Mouse (Mus musculus): Measurements from ENCODE around the gene Dph3. TPM values are rescaled to one million over a fixed set of nuclear protein-coding genes. Genes with fewer than 3 reads are reported as not detected.
"Not testable (repeated sequence)": the region's sequence is repeated elsewhere in the genome, so short reads cannot be mapped to it uniquely, and the experiment has no call there.

Gene Dph3
- 10 to 100 TPM; 42.7 to 44.5 TPM for total RNA-seq (2021)

DNA sequence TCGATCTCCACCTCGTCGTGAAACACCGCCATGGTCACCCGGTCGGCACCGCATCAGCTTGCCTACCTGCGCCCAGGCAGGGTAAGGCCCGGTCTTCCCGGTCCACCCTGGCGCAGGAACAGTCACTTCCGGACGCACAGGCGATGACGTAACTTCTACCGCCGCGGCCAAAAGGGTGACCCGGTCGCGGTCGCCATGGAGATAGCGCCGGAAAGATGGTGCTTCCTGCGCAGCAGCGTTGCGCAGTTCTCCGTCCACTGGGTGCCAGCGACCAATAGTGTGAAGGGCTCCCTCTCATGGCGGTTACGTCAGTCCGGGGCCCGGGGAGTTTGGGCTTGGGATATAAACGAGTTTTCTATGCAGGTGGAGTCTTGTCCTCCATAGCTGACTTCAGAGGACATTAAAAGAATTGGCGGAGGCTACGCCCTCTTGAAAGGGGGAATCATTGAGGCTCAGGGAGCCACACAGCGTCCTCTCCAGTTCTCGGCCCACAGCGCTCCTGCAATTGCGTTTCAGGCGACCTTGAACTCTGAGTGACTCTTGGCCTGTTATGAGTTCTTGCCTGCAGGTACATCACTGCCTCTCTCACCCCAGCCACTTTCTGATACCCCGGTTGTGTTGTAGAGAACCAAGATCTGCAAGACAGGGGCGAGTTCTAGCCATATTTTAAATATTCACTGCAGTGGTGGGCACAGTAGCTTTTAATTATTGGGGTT lies at the start of gene Dph3:
Gene Dph3 (minus strand): TSS at position 244 of the 716 bp plus-strand sequence.
- intact Hi-C loops (cut with DNase I) = no loop called here

DNA sequence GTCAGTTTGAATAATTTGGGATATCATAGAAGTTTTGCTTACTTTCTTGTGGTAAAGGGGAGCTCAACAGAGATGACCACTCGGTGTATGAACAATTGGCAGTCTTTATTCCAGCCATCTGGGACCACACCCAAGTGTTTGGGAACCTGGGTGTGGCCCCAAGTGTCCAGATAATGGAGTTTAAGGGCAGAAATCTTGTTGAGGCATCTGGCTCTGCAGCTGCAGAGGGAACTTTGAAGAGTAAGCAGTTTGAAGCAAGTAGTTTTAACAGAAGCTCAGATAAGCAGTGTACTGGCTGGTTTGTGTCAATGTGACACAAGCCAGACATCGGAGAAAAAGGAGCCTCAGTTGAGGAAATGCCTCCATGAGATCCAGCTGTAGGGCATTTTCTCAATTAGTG lies 48.8 kb upstream of the Dph3 start:
- DNase-seq (ENCODE audit: low spot score in 2 of 2) = no peak
- intact Hi-C loops (cut with DNase I) = no loop called here

More for the DNA sequence above, at the start of gene Dph3:
- DNase-seq (ENCODE audit: low spot score in 2 of 2) = peak; percentile 100

- DNase-seq (ENCODE audit: low spot score in 2 of 2) = no peak
- intact Hi-C loops (cut with DNase I) = no loop called here
These were observed 46.3 kb upstream of the Dph3 start for GRCm38 (mm10) chr14:32131836-32132235.

DNA sequence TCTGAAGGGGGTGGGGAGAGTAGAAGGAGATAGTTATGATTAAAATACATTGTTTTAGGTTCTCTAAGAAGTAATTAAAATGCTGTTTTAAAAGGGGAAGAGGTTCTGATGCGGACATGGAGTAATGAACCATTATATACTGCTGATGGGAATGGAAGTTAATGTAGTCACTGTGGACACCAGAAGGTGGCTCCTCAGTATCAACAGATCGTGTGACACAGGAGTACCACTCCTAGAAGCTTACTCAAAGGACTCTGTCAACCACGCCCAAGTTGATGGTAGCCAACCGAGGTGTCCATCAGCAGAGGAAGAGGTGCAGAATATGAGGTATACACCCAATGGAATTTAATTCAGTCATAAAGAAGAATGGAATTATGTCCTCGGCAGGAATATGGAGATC lies 42.9 kb upstream of the Dph3 start:
- no peak for DNase-seq (ENCODE audit: low spot score in 2 of 2)
- intact Hi-C loops (cut with DNase I) = no loop called here

- DNase-seq (ENCODE audit: low spot score in 2 of 2); intact Hi-C loops (cut with DNase I): not testable (repeated sequence)
These were observed 39.7 kb upstream of the Dph3 start for GRCm38 (mm10) chr14:32125256-32125655.

- intact Hi-C loops (cut with DNase I) = no loop called here
- DNase-seq (ENCODE audit: low spot score in 2 of 2) = no peak
These were observed 38.7 kb upstream of the Dph3 start for GRCm38 (mm10) chr14:32124261-32124660.

- intact Hi-C loops (cut with DNase I) = no loop called here
- no peak for DNase-seq (ENCODE audit: low spot score in 2 of 2)
These were observed 36.4 kb upstream of the Dph3 start for GRCm38 (mm10) chr14:32121920-32122315.

DNA sequence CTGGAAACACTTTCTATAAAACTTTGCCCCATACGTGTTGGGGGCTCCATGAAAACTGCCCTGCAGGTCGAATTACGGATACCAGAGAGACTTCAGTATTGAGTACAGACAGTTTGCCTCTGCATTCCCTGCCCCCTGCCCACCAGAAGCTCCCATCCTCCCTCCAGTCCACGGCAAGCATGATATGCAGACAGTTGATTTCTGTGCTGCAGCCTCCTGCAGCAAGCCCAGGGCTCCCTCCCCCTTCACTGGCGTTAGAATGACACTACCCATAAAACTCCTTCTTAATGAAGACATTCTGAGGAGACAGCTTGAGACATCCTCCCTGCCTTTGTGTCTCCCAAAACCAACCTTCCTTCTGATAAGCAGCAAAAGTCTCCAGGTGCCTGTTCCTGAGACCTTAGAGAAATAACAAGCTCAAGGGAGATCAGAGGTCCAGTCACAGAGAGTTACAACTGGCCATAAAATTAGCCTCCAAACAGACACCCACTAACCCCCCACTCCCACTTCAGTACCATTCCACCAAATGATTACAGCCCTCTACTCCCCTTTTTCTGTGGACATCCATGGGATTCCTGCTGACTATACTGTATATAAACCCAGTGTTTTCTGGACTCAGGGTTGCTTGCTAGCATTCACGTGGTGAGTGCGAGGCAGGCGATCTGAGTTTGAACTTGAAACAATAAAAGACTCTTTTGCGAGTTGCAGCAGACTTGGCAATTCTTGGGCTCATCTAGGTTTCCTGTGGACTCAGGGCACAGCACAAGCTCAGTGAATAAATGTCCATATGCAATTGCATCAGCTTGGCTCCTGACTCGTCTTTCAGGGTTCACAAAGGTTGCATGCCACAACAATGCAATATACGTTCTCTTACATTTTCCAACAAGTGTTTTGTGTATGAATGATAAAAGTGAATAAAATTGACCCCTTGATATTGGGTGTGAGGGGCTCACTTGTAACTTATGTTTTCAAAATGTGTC lies 35.7 kb upstream of the Dph3 start:
- intact Hi-C loops (cut with DNase I) = no loop called here
- DNase-seq (ENCODE audit: low spot score in 2 of 2) = no peak

DNA sequence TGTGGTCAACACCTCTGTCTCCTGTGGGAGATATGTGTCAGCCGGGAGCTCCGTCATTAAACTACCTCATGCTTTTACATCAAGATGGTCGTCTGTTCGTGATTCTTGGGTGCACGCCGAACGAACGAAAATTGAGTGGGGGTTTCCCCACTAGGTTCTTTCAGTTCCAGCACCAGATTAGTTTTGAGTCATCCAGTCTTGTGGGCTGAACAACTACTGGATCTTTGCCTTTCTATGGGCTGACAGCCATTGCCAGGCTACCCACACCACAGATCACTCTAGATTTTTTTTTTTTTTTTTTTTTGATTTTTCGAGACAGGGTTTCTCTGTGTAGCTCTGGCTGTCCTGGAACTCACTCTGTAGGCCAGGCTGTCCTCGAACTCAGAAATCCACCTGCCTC lies 26.6 kb upstream of the Dph3 start:
- intact Hi-C loops (cut with DNase I); DNase-seq (ENCODE audit: low spot score in 2 of 2): not testable (repeated sequence)

DNA sequence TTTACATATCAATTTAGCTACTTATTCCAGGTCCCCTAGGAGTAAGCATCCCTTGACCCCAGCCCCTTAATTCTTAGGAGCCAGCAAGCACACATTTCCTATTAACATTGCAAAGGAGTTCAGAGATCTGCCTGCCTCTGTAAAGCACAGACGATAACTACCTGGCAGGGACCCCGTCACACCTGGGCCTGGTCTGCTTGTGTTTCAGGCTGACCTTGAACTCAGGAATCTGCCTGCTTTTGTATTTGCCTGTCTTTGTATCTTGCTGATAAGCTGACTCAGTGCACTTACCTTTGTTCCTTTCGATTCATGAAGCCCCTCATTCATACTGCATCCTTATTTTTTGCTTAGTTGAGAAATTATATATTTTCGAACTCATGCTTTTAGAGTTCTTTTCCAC lies 21.4 kb upstream of the Dph3 start:
- DNase-seq (ENCODE audit: low spot score in 2 of 2) = no peak
- intact Hi-C loops (cut with DNase I) = no loop called here

GRCm38 (mm10) chr14:32105663-32106062 lies 20.1 kb upstream of the Dph3 start:
- intact Hi-C loops (cut with DNase I) = no loop called here
- no peak for DNase-seq (ENCODE audit: low spot score in 2 of 2)

GRCm38 (mm10) chr14:32103556-32103955 lies 18.0 kb upstream of the Dph3 start:
- no peak for DNase-seq (ENCODE audit: low spot score in 2 of 2)
- intact Hi-C loops (cut with DNase I) = no loop called here

DNA sequence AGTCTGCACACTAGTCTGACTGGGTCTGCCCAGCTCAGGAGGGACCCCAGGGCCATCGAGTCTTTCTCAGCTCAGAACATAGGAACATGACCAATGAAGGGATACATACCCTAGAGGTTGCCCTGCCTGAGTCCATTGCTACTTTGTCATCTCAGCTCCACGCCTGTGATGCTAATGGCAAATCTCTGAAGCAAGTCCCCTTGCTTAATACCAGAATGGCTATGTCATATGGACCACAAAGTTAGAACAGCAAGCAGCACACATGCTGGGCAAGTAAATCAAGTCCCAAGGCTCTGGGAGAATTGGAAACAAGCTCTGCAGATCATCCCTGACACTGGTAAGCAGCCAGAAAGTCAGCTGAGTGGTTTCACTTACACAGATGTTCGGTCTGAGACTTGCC lies 13.4 kb upstream of the Dph3 start:
- intact Hi-C loops (cut with DNase I) = no loop called here
- no peak for DNase-seq (ENCODE audit: low spot score in 2 of 2)

- intact Hi-C loops (cut with DNase I) = no loop called here
- no peak for DNase-seq (ENCODE audit: low spot score in 2 of 2)
These were observed 12.2 kb upstream of the Dph3 start for GRCm38 (mm10) chr14:32097691-32098090.

DNA sequence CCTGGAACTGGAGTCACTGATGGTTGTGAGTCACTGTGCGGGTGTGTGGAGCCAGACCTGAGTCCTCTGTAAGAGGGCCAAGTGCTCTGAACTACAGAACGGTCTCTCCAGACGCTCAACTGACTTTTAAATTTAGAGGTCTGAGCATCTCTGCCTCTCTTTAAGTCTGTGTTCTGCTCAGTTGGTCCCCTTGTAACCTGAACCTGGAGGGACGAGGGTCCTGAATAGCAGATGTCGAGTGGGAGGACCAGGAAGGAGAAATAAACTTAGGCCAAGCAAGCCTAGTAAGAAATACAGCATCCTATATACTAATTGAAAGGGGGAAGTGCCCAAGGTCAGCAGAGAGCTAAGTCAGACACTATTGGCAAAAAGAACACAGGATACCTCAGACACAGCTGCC lies 11.2 kb upstream of the Dph3 start:
- intact Hi-C loops (cut with DNase I) = no loop called here

DNA sequence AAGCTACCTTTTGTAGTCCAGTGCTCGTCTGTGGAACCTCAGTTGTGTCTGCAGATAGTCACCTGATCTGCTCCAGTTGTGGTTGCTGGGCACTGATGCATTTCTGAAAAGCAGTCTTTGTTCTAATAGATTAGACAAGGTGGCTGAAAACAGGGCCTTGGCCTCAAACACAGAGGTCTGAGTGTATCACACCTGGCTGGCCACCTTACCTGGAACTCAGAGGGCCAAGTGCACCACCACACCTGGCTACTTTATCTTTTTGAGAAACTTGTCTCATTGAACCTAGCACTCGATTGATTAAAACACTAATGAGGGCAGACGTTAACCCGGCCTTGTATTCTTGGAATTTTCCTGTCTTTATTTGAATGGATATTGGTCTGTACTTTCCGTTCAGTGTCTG lies 10.1 kb upstream of the Dph3 start:
- DNase-seq (ENCODE audit: low spot score in 2 of 2) = no peak
- intact Hi-C loops (cut with DNase I) = no loop called here

More for the DNA sequence above, 11.2 kb upstream of the Dph3 start:
- no peak for DNase-seq (ENCODE audit: low spot score in 2 of 2)

GRCm38 (mm10) chr14:32093500-32094117 lies 8.1 kb upstream of the Dph3 start:
- no peak for DNase-seq (ENCODE audit: low spot score in 2 of 2)
- intact Hi-C loops (cut with DNase I) = no loop called here

DNA sequence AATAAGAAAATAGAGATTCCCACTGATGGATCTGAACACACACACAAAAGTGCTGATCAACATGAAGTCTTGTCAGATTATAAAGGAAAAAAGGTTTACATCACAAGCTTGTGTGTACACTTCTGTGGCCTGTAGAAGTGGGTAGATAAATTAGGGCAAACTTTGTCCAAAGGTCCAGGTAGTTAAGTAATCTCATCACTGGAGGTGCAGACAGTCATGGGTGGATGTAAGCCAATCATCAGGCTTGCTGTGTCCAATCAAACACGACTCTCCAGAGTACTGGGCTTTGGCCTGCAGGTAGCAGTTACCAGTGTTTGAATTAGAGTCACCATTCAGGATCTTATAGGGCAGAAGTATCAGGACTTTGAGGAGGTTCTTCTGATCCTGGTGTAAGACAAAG lies 7.5 kb upstream of the Dph3 start:
- intact Hi-C loops (cut with DNase I) = no loop called here
- DNase-seq (ENCODE audit: low spot score in 2 of 2) = no peak

- intact Hi-C loops (cut with DNase I) = no loop called here
- no peak for DNase-seq (ENCODE audit: low spot score in 2 of 2)
These were observed 6.2 kb upstream of the Dph3 start for GRCm38 (mm10) chr14:32091704-32092103.

- no peak for DNase-seq (ENCODE audit: low spot score in 2 of 2)
- intact Hi-C loops (cut with DNase I) = no loop called here
These were observed 5.6 kb upstream of the Dph3 start for GRCm38 (mm10) chr14:32091124-32091523.
